Mouse (Mus musculus): ENCODE measurements at regions not wholly inside any gene's neighbourhood (a gene's known extent, or its start where the extent isn't known, plus 50 kb on each side); places are given as distances from the start of the nearest gene placed in this dataset.

GRCm38 (mm10) chr12:47466740-47467139 is 648.0 kb upstream of the Nova1 start:
- H3K4me1 ChIP-seq (ENCODE audit: insufficient read depth, low read length) = no peaks in the 10 kb centered on the region
- H3K36me3 ChIP-seq (ENCODE audit: insufficient read depth, low read length) = no peaks in the 10 kb centered on the region
- H3K4me2 ChIP-seq (replicated peaks; ENCODE audit: low read depth, low read length) = no peak overlapping the region
- ATAC-seq (ENCODE audit: low FRiP score, low TSS enrichment) = no peak
- no peak overlapping the region for H3K9ac ChIP-seq (replicated peaks; ENCODE audit: low read length)
- no peaks in the 10 kb centered on the region for H3K9me3 ChIP-seq (ENCODE audit: low read length)
- no peaks in the 10 kb centered on the region for H3K27me3 ChIP-seq (ENCODE audit: insufficient read depth, low read length)
- H3K4me3 ChIP-seq (ENCODE audit: low read length) = no peak overlapping the region
- no peak overlapping the region for H3K27ac ChIP-seq (ENCODE audit: low read length)
- 96% methylated on average over 1 of the region's 1 CpGs for WGBS

GRCm38 (mm10) chr12:47465924-47466323 is 647.2 kb upstream of the Nova1 start:
- Histone ChIP-seq H3K9ac (replicated peaks; ENCODE audit: low read length) (no peak overlapping the region), H3K27ac (ENCODE audit: low read length) (no peak overlapping the region), H3K27me3 (ENCODE audit: insufficient read depth, low read length) (no peaks in the 10 kb centered on the region), H3K4me1 (ENCODE audit: insufficient read depth, low read length) (no peaks in the 10 kb centered on the region), H3K4me2 (replicated peaks; ENCODE audit: low read depth, low read length) (no peak overlapping the region), H3K36me3 (ENCODE audit: insufficient read depth, low read length) (no peaks in the 10 kb centered on the region), H3K9me3 (ENCODE audit: low read length) (no peaks in the 10 kb centered on the region), H3K4me3 (ENCODE audit: low read length) (no peak overlapping the region)
- ATAC-seq (ENCODE audit: low FRiP score, low TSS enrichment) = no peak
- WGBS = 79% methylated on average over 5 of the region's 5 CpGs

GRCm38 (mm10) chr12:47431669-47432068 is 612.9 kb upstream of the Nova1 start:
- WGBS = 46% methylated on average over 1 of the region's 1 CpGs
- Histone ChIP-seq H3K27ac (ENCODE audit: low read length) (no peak overlapping the region), H3K4me2 (replicated peaks; ENCODE audit: low read depth, low read length) (no peak overlapping the region), H3K4me3 (ENCODE audit: low read length) (no peak overlapping the region), H3K4me1 (ENCODE audit: insufficient read depth, low read length) (no peaks in the 10 kb centered on the region), H3K9ac (replicated peaks; ENCODE audit: low read length) (no peak overlapping the region), H3K9me3 (ENCODE audit: low read length) (no peaks in the 10 kb centered on the region), H3K36me3 (ENCODE audit: insufficient read depth, low read length) (no peaks in the 10 kb centered on the region), H3K27me3 (ENCODE audit: insufficient read depth, low read length) (no peaks in the 10 kb centered on the region)
- no peak for ATAC-seq (ENCODE audit: low FRiP score, low TSS enrichment)

- no peaks in the 10 kb centered on the region for H3K9me3 ChIP-seq (ENCODE audit: low read length)
- no peak overlapping the region for H3K9ac ChIP-seq (replicated peaks; ENCODE audit: low read length)
- no peak overlapping the region for H3K27ac ChIP-seq (ENCODE audit: low read length)
- 90% methylated on average over 4 of the region's 4 CpGs for WGBS
- no peaks in the 10 kb centered on the region for H3K27me3 ChIP-seq (ENCODE audit: insufficient read depth, low read length)
- no peak for ATAC-seq (ENCODE audit: low FRiP score, low TSS enrichment)
- H3K36me3 ChIP-seq (ENCODE audit: insufficient read depth, low read length) = no peaks in the 10 kb centered on the region
- H3K4me1 ChIP-seq (ENCODE audit: insufficient read depth, low read length) = no peaks in the 10 kb centered on the region
- no peak overlapping the region for H3K4me3 ChIP-seq (ENCODE audit: low read length)
- H3K4me2 ChIP-seq (replicated peaks; ENCODE audit: low read depth, low read length) = no peak overlapping the region
Observed at GRCm38 (mm10) chr12:47412251-47412650, 593.5 kb upstream of the Nova1 start.

- H3K27me3 ChIP-seq (ENCODE audit: insufficient read depth, low read length) = no peaks in the 10 kb centered on the region
- no peaks in the 10 kb centered on the region for H3K36me3 ChIP-seq (ENCODE audit: insufficient read depth, low read length)
- no peaks in the 10 kb centered on the region for H3K9me3 ChIP-seq (ENCODE audit: low read length)
- H3K4me2 ChIP-seq (replicated peaks; ENCODE audit: low read depth, low read length) = no peak overlapping the region
- H3K27ac ChIP-seq (ENCODE audit: low read length) = no peak overlapping the region
- no peak overlapping the region for H3K9ac ChIP-seq (replicated peaks; ENCODE audit: low read length)
- H3K4me1 ChIP-seq (ENCODE audit: insufficient read depth, low read length) = no peaks in the 10 kb centered on the region
- WGBS = 68% methylated on average over 2 of the region's 2 CpGs
- no peak for ATAC-seq (ENCODE audit: low FRiP score, low TSS enrichment)
- no peak overlapping the region for H3K4me3 ChIP-seq (ENCODE audit: low read length)
Observed at GRCm38 (mm10) chr12:47406563-47406962, 587.8 kb upstream of the Nova1 start.

GRCm38 (mm10) chr12:47406131-47406530 is 587.4 kb upstream of the Nova1 start:
- 92% methylated on average over 2 of the region's 2 CpGs for WGBS
- Histone ChIP-seq H3K4me1 (ENCODE audit: insufficient read depth, low read length) (no peaks in the 10 kb centered on the region), H3K27ac (ENCODE audit: low read length) (no peak overlapping the region), H3K27me3 (ENCODE audit: insufficient read depth, low read length) (no peaks in the 10 kb centered on the region), H3K36me3 (ENCODE audit: insufficient read depth, low read length) (no peaks in the 10 kb centered on the region), H3K4me2 (replicated peaks; ENCODE audit: low read depth, low read length) (no peak overlapping the region), H3K9me3 (ENCODE audit: low read length) (no peaks in the 10 kb centered on the region), H3K4me3 (ENCODE audit: low read length) (no peak overlapping the region), H3K9ac (replicated peaks; ENCODE audit: low read length) (no peak overlapping the region)
- no peak for ATAC-seq (ENCODE audit: low FRiP score, low TSS enrichment)

GRCm38 (mm10) chr12:47383225-47383624 is 564.5 kb upstream of the Nova1 start:
- Histone ChIP-seq H3K4me3 (ENCODE audit: low read length) (no peak overlapping the region), H3K27ac (ENCODE audit: low read length) (no peak overlapping the region), H3K27me3 (ENCODE audit: insufficient read depth, low read length) (no peaks in the 10 kb centered on the region), H3K9ac (replicated peaks; ENCODE audit: low read length) (no peak overlapping the region), H3K36me3 (ENCODE audit: insufficient read depth, low read length) (no peaks in the 10 kb centered on the region), H3K4me1 (ENCODE audit: insufficient read depth, low read length) (no peaks in the 10 kb centered on the region), H3K4me2 (replicated peaks; ENCODE audit: low read depth, low read length) (no peak overlapping the region), H3K9me3 (ENCODE audit: low read length) (no peaks in the 10 kb centered on the region)
- no peak for ATAC-seq (ENCODE audit: low FRiP score, low TSS enrichment)
- 90% methylated on average over 1 of the region's 1 CpGs for WGBS

GRCm38 (mm10) chr12:47353269-47353668 is 534.5 kb upstream of the Nova1 start:
- no peak for ATAC-seq (ENCODE audit: low FRiP score, low TSS enrichment)
- WGBS = 38% methylated on average over 2 of the region's 2 CpGs
- no peaks in the 10 kb centered on the region for H3K27me3 ChIP-seq (ENCODE audit: insufficient read depth, low read length)
- no peak overlapping the region for H3K4me3 ChIP-seq (ENCODE audit: low read length)
- no peak overlapping the region for H3K4me2 ChIP-seq (replicated peaks; ENCODE audit: low read depth, low read length)
- H3K9me3 ChIP-seq (ENCODE audit: low read length) = no peaks in the 10 kb centered on the region
- H3K36me3 ChIP-seq (ENCODE audit: insufficient read depth, low read length) = no peaks in the 10 kb centered on the region
- H3K9ac ChIP-seq (replicated peaks; ENCODE audit: low read length) = no peak overlapping the region
- no peaks in the 10 kb centered on the region for H3K4me1 ChIP-seq (ENCODE audit: insufficient read depth, low read length)
- no peak overlapping the region for H3K27ac ChIP-seq (ENCODE audit: low read length)

- Histone ChIP-seq H3K4me1 (ENCODE audit: insufficient read depth, low read length) (no peaks in the 10 kb centered on the region), H3K27me3 (ENCODE audit: insufficient read depth, low read length) (no peaks in the 10 kb centered on the region), H3K4me2 (replicated peaks; ENCODE audit: low read depth, low read length) (no peak overlapping the region), H3K9ac (replicated peaks; ENCODE audit: low read length) (no peak overlapping the region), H3K4me3 (ENCODE audit: low read length) (no peak overlapping the region), H3K27ac (ENCODE audit: low read length) (no peak overlapping the region), H3K9me3 (ENCODE audit: low read length) (no peaks in the 10 kb centered on the region), H3K36me3 (ENCODE audit: insufficient read depth, low read length) (no peaks in the 10 kb centered on the region)
- ATAC-seq (ENCODE audit: low FRiP score, low TSS enrichment) = no peak
- WGBS = 91% methylated on average over 1 of the region's 1 CpGs
Observed at GRCm38 (mm10) chr12:47351229-47351628, 532.5 kb upstream of the Nova1 start.

GRCm38 (mm10) chr12:47313413-47313812 is 494.7 kb upstream of the Nova1 start:
- 23% methylated on average over 2 of the region's 2 CpGs for WGBS

GRCm38 (mm10) chr12:47275904-47276303 is 457.2 kb upstream of the Nova1 start:
- Histone ChIP-seq H3K4me1 (ENCODE audit: insufficient read depth, low read length) (no peaks in the 10 kb centered on the region), H3K4me3 (ENCODE audit: low read length) (no peak overlapping the region), H3K36me3 (ENCODE audit: insufficient read depth, low read length) (no peaks in the 10 kb centered on the region), H3K27ac (ENCODE audit: low read length) (no peak overlapping the region), H3K9me3 (ENCODE audit: low read length) (no peaks in the 10 kb centered on the region), H3K4me2 (replicated peaks; ENCODE audit: low read depth, low read length) (no peak overlapping the region), H3K9ac (replicated peaks; ENCODE audit: low read length) (no peak overlapping the region), H3K27me3 (ENCODE audit: insufficient read depth, low read length) (no peaks in the 10 kb centered on the region)
- WGBS = 81% methylated on average over 3 of the region's 3 CpGs
- no peak for ATAC-seq (ENCODE audit: low FRiP score, low TSS enrichment)

More at GRCm38 (mm10) chr12:47313413-47313812, 494.7 kb upstream of the Nova1 start:
- Histone ChIP-seq H3K9me3 (ENCODE audit: low read length) (no peaks in the 10 kb centered on the region), H3K36me3 (ENCODE audit: insufficient read depth, low read length) (no peaks in the 10 kb centered on the region), H3K4me1 (ENCODE audit: insufficient read depth, low read length) (no peaks in the 10 kb centered on the region), H3K4me2 (replicated peaks; ENCODE audit: low read depth, low read length) (no peak overlapping the region), H3K27me3 (ENCODE audit: insufficient read depth, low read length) (no peaks in the 10 kb centered on the region), H3K27ac (ENCODE audit: low read length) (no peak overlapping the region), H3K4me3 (ENCODE audit: low read length) (no peak overlapping the region), H3K9ac (replicated peaks; ENCODE audit: low read length) (no peak overlapping the region)
- no peak for ATAC-seq (ENCODE audit: low FRiP score, low TSS enrichment)
